Mouse (Mus musculus) kidney, adult 2 months (tissue): ENCODE data around the gene Col19a1. TPM values are rescaled to one million over a fixed set of nuclear protein-coding genes. Genes with fewer than 3 reads are reported as not detected.

Experiments
- DNase-seq: peaks from one replicate; pipeline ENCODE4 v3.0.0; 2021
- H3K27ac ChIP-seq: fragments of 200-500 bp; 2 replicates; pipeline ENCODE4 v1.5.1; 2012; ENCODE audit warnings: low read depth, low read length, control low read depth, inconsistent platforms; ENCODE audit not compliant: insufficient read depth
- H3K27me3 ChIP-seq: fragments of 200-500 bp; replicated peaks from 2 replicates; pipeline ENCODE4 v1.6.1; 2012; ENCODE audit warnings: mild to moderate bottlenecking, moderate library complexity, low read length, inconsistent platforms; ENCODE audit not compliant: control insufficient read depth, insufficient read depth
- H3K36me3 ChIP-seq: fragments of 200-500 bp; 2 replicates; pipeline ENCODE4 v1.6.1; 2012; ENCODE audit warnings: mild to moderate bottlenecking, moderate library complexity, low read length, inconsistent platforms; ENCODE audit not compliant: control insufficient read depth, insufficient read depth
- H3K4me1 ChIP-seq: fragments of 200-500 bp; 2 replicates; pipeline ENCODE4 v1.6.1; 2011; ENCODE audit warnings: low read length; ENCODE audit not compliant: control insufficient read depth, insufficient read depth
- H3K4me3 ChIP-seq: fragments of 200-500 bp; 2 replicates; pipeline ENCODE4 v1.5.1; 2011; ENCODE audit warnings: mild to moderate bottlenecking, low read depth, low read length, control low read depth; ENCODE audit not compliant: insufficient read depth
- CTCF ChIP-seq: fragments of 200-500 bp; conservative IDR thresholded peaks from 2 replicates; pipeline ENCODE4 v1.5.1; 2011; ENCODE audit warnings: low read depth, mild to moderate bottlenecking, control low read depth, low read length, moderate library complexity, mixed read lengths; ENCODE audit not compliant: insufficient read depth, insufficient read length
- POLR2A ChIP-seq: fragments of 200-500 bp; IDR thresholded peaks from one replicate; pipeline ENCODE4 v1.6.1; 2011; ENCODE audit warnings: low read depth, low read length, control low read depth
- WGBS: fragments of 180-500 bp; shearing (Covaris S2); methylation state at CpG from one replicate; pipeline ENCODE4 v1.1.7; 2018; 5-methylcytosine and 5-hydroxymethylcytosine counted together
- polyA plus RNA-seq: library from polyadenylated mRNA; depleted of rRNA; stranded (reverse); fragments of >200 nt; gene quantifications from 2 replicates; pipeline ENCODE4 v1.2.3, GENCODE M21; 2012

Col19a1 gene
- polyA plus RNA-seq, 1 experiment, result 0.03 TPM

- no peaks in the 10 kb centered on the region for H3K4me1 ChIP-seq
- DNase-seq, result no peak
- H3K36me3 ChIP-seq, result no peaks in the 10 kb centered on the region
- TF ChIP-seq POLR2A (no peak), CTCF (no peak)
- H3K4me3 ChIP-seq, result no peak overlapping the region
- 35% methylated on average over 10 of the region's 10 CpGs for WGBS
- H3K27me3 ChIP-seq, result no peaks in the 10 kb centered on the region
- no peak overlapping the region for H3K27ac ChIP-seq
Observed at GRCm38 (mm10) chr1:24558005-24558404, 29.3 kb downstream of the Col19a1 start.

GRCm38 (mm10) chr1:24553462-24553861 lies 33.8 kb downstream of the Col19a1 start:
- TF ChIP-seq POLR2A (no peak), CTCF (no peak)
- peak; percentile 41 for DNase-seq
- no peak overlapping the region for H3K27ac ChIP-seq
- no peaks in the 10 kb centered on the region for H3K27me3 ChIP-seq
- H3K4me1 ChIP-seq, result no peaks in the 10 kb centered on the region
- no peak overlapping the region for H3K4me3 ChIP-seq
- WGBS, result 24% methylated on average over 4 of the region's 4 CpGs
- no peaks in the 10 kb centered on the region for H3K36me3 ChIP-seq

- Histone ChIP-seq H3K4me3 (no peak overlapping the region), H3K36me3 (no peaks in the 10 kb centered on the region), H3K27me3 (no peaks in the 10 kb centered on the region), H3K27ac (no peak overlapping the region), H3K4me1 (no peaks in the 10 kb centered on the region)
- DNase-seq, result no peak
- TF ChIP-seq POLR2A, result no peak
- TF ChIP-seq CTCF, result no peak
- WGBS, result 63% methylated on average over 18 of the region's 18 CpGs
Observed at GRCm38 (mm10) chr1:24550560-24551280, 36.6 kb downstream of the Col19a1 start.

GRCm38 (mm10) chr1:24550031-24550430 lies 37.2 kb downstream of the Col19a1 start:
- no peak overlapping the region for H3K27ac ChIP-seq

GRCm38 (mm10) chr1:24549050-24549449 lies 38.2 kb downstream of the Col19a1 start:
- H3K4me1 ChIP-seq, result no peaks in the 10 kb centered on the region
- no peaks in the 10 kb centered on the region for H3K36me3 ChIP-seq
- WGBS, result 45% methylated on average over 8 of the region's 8 CpGs
- H3K27ac ChIP-seq, result no peak overlapping the region
- TF ChIP-seq POLR2A (no peak), CTCF (no peak)
- no peaks in the 10 kb centered on the region for H3K27me3 ChIP-seq
- DNase-seq, result no peak
- no peak overlapping the region for H3K4me3 ChIP-seq

More at GRCm38 (mm10) chr1:24550031-24550430, 37.2 kb downstream of the Col19a1 start:
- 37% methylated on average over 10 of the region's 10 CpGs for WGBS
- Histone ChIP-seq H3K27me3 (no peaks in the 10 kb centered on the region), H3K4me3 (no peak overlapping the region), H3K4me1 (no peaks in the 10 kb centered on the region), H3K36me3 (no peaks in the 10 kb centered on the region)
- TF ChIP-seq CTCF (no peak), POLR2A (no peak)
- no peak for DNase-seq

- Histone ChIP-seq H3K4me1 (no peaks in the 10 kb centered on the region), H3K36me3 (no peaks in the 10 kb centered on the region), H3K27ac (no peak overlapping the region), H3K4me3 (no peak overlapping the region), H3K27me3 (no peaks in the 10 kb centered on the region)
- DNase-seq, result no peak
- TF ChIP-seq CTCF (no peak), POLR2A (no peak)
- WGBS, result 67% methylated on average over 1 of the region's 1 CpGs
Observed at GRCm38 (mm10) chr1:24547574-24547973, 39.7 kb downstream of the Col19a1 start.

- Histone ChIP-seq H3K27me3 (no peaks in the 10 kb centered on the region), H3K27ac (no peak overlapping the region), H3K4me1 (no peaks in the 10 kb centered on the region), H3K36me3 (no peaks in the 10 kb centered on the region), H3K4me3 (no peak overlapping the region)
- no peak for DNase-seq
- no peak for TF ChIP-seq POLR2A
- TF ChIP-seq CTCF, result no peak
- WGBS, result 64% methylated on average over 1 of the region's 1 CpGs
Observed at GRCm38 (mm10) chr1:24539852-24540251, 47.4 kb downstream of the Col19a1 start.

GRCm38 (mm10) chr1:24527194-24527593 lies 60.1 kb downstream of the Col19a1 start:
- 74% methylated on average over 2 of the region's 2 CpGs for WGBS
- TF ChIP-seq CTCF, result no peak
- no peak for TF ChIP-seq POLR2A

More at GRCm38 (mm10) chr1:24527194-24527593, 60.1 kb downstream of the Col19a1 start:
- H3K4me1 ChIP-seq, result no peaks in the 10 kb centered on the region
- H3K36me3 ChIP-seq, result no peaks in the 10 kb centered on the region
- no peaks in the 10 kb centered on the region for H3K27me3 ChIP-seq
- no peak for DNase-seq
- H3K4me3 ChIP-seq, result no peak overlapping the region
- H3K27ac ChIP-seq, result no peak overlapping the region
